Mouse (Mus musculus): ENCODE measurements around the gene Inpp5d. TPM values are rescaled to one million over a fixed set of nuclear protein-coding genes. Genes with fewer than 3 reads are reported as not detected.

Gene Inpp5d
- polyA plus RNA-seq, 1 experiment, result 18.2 TPM

DNA sequence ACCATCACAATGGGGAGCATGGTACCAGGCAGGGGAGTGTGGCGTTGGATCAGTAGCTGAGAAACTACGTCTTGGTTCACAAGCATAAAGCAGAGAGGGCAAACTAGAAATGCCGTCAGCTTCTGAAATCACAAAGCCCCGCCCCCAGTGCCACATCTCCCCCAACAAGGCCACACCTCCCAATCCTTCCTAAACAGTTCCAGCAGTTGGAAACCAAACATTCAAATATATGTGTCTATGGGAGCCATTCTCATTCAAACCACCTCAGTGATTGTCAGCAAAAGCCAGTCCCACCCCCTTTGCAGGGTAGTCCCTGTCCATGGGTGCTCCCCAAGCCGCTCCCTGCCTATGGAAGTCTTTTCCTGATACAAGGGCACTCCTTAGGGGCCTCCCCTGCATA is 64.0 kb downstream of the Inpp5d start:
- TF ChIP-seq CTCF (IDR thresholded peaks at IDR 0.05; ENCODE audit: extremely low read depth, insufficient read depth, low read length) (no peak), POLR2A (IDR thresholded peaks at IDR 0.05; ENCODE audit: extremely low read depth, insufficient read depth, low read length) (no peak)
- H3K4me3 ChIP-seq (ENCODE audit: insufficient read depth, low read length), result no peak overlapping the region
- peaks cover 3% of the 10 kb centered on the region; the same call in 1 of the 2 replicates for H3K4me1 ChIP-seq (ENCODE audit: control insufficient read depth, insufficient read depth, low read length)
- H3K27ac ChIP-seq (ENCODE audit: insufficient read depth, low read length), result no peak overlapping the region

DNA sequence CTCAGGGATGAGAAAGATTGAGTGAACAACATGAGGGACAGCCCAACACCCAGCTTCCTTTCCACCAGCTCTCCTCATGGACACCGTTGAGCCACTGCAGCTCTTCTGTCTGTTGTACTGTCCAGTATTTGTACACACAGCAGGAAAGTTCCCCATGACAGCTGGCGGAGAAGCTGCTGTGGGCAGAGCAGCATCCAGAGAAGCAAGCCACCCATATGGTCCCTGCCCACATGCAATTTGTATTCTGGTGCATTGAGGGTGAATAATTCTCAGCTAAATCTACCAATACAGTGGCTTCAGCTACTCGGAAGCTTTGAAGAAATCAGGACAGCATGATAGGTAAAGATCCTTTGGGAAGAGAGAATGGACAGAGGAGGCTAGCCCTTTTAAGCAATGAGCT is 64.7 kb downstream of the Inpp5d start:
- H3K4me1 ChIP-seq (ENCODE audit: control insufficient read depth, insufficient read depth, low read length), result peaks cover 2% of the 10 kb centered on the region; the same call in 1 of the 2 replicates
- TF ChIP-seq CTCF (IDR thresholded peaks at IDR 0.05; ENCODE audit: extremely low read depth, insufficient read depth, low read length) (no peak), POLR2A (IDR thresholded peaks at IDR 0.05; ENCODE audit: extremely low read depth, insufficient read depth, low read length) (no peak)
- H3K27ac ChIP-seq (ENCODE audit: insufficient read depth, low read length), result peak overlapping the region; percentile 34; the same call in 1 of the 2 replicates
- no peak overlapping the region for H3K4me3 ChIP-seq (ENCODE audit: insufficient read depth, low read length)

DNA sequence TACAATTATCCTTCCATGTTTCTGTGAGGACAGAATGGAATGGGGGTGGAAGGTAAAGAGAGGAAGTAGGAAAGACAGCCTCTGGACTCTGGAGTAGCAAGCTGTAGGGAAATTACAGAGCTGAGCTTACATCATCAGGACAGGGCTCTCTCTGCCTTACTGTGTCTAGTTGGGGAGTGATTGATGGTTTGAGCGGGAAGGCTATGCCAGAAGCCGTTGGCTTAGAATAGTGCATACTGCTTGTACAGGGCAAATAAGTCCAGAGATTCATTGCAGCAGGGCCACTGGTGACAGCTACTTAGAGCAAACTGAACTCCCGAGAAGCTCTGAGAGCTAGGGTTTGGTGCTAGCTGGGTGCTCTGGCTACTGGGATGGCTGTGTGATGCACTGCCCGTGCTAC is 66.2 kb downstream of the Inpp5d start:
- TF ChIP-seq POLR2A (IDR thresholded peaks at IDR 0.05; ENCODE audit: extremely low read depth, insufficient read depth, low read length), result no peak
- TF ChIP-seq CTCF (IDR thresholded peaks at IDR 0.05; ENCODE audit: extremely low read depth, insufficient read depth, low read length), result no peak
- Histone ChIP-seq H3K4me1 (ENCODE audit: control insufficient read depth, insufficient read depth, low read length) (peaks cover 2% of the 10 kb centered on the region; the same call in 1 of the 2 replicates), H3K27ac (ENCODE audit: insufficient read depth, low read length) (peak overlapping the region; percentile 27), H3K4me3 (ENCODE audit: insufficient read depth, low read length) (no peak overlapping the region)

DNA sequence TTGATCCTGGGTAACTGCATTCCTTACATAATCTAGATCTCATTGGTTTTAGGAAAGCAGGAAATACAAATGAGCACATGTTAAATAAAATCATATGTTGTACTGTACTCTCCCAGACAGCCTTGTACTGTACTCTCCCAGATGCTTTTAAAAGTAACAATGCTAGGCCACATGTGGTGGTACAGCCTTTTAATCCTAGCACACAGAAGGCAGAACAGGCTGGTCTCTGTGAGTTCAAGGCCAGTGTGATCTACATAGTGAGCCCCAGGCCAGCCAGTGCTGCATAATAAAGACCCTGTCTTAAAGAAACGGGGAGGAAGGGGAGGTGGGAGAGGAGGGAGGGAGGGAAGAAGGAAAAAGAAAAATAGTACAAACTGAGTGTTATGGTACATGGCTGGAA is 66.9 kb downstream of the Inpp5d start:
- peaks cover 2% of the 10 kb centered on the region; the same call in 1 of the 2 replicates for H3K4me1 ChIP-seq (ENCODE audit: control insufficient read depth, insufficient read depth, low read length)
- no peak for TF ChIP-seq CTCF (IDR thresholded peaks at IDR 0.05; ENCODE audit: extremely low read depth, insufficient read depth, low read length)
- TF ChIP-seq POLR2A (IDR thresholded peaks at IDR 0.05; ENCODE audit: extremely low read depth, insufficient read depth, low read length), result no peak
- no peak overlapping the region for H3K4me3 ChIP-seq (ENCODE audit: insufficient read depth, low read length)
- no peak overlapping the region for H3K27ac ChIP-seq (ENCODE audit: insufficient read depth, low read length)

DNA sequence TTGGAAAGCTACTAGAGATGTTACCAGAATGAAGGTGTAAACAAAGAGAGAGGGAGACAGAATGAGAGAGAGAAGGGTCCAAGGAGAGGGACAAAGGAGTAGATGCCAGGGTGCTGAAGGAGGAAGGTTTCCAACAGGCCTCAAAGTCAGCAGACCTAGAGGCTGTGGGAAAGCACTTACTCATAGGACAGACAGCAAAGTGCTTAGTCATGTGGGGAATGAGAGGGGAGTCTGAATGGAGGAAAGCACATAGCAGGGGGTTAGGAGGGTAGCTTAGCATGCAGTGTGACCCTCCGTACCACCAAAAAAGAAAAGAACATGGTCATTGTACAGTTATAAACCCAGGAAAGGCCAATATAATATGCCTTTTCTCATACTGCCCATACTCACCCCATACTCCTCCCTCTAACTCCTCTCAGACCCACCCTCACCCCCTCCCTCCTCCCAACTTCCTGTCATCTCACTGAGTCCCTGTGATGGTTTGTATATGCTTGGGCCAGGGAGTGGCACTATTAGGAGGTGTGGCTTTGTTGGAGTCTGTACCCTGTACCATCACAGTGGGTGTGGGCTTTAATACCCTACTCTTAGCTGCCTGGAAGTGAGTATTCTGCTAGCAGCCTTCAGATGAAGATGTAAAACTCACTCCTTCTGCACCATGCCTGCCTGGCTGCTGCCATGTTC is 69.7 kb downstream of the Inpp5d start:
- peaks cover 2% of the 10 kb centered on the region; the same call in 1 of the 2 replicates for H3K4me1 ChIP-seq (ENCODE audit: control insufficient read depth, insufficient read depth, low read length)
- no peak overlapping the region for H3K27ac ChIP-seq (ENCODE audit: insufficient read depth, low read length)
- no peak overlapping the region for H3K4me3 ChIP-seq (ENCODE audit: insufficient read depth, low read length)
- TF ChIP-seq POLR2A (IDR thresholded peaks at IDR 0.05; ENCODE audit: extremely low read depth, insufficient read depth, low read length) (no peak), CTCF (IDR thresholded peaks at IDR 0.05; ENCODE audit: extremely low read depth, insufficient read depth, low read length) (no peak)

DNA sequence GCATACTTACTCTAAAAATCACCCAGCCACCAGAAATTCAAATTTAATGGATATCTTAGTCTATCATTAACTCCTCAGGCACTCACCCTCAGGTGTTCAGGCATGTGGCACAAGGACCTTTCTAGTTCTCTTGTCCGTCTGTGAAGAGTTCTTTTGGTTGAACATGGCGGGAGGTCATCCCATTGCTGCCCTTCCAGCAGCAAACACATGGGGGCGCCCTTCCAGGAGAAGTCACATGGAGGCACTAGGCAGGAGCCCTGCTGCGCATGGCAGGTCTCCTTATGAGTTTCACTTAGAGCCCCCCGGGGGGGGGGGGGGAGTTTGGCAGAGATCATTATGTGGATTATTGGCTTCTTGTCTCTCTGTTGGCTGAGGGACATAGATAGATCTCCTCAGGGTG is 76.2 kb downstream of the Inpp5d start:
- TF ChIP-seq CTCF (IDR thresholded peaks at IDR 0.05; ENCODE audit: extremely low read depth, insufficient read depth, low read length) (no peak), POLR2A (IDR thresholded peaks at IDR 0.05; ENCODE audit: extremely low read depth, insufficient read depth, low read length) (no peak)
- H3K4me1 ChIP-seq (ENCODE audit: control insufficient read depth, insufficient read depth, low read length), result peaks cover 2% of the 10 kb centered on the region; the same call in 1 of the 2 replicates
- no peak overlapping the region for H3K4me3 ChIP-seq (ENCODE audit: insufficient read depth, low read length)
- no peak overlapping the region for H3K27ac ChIP-seq (ENCODE audit: insufficient read depth, low read length)

DNA sequence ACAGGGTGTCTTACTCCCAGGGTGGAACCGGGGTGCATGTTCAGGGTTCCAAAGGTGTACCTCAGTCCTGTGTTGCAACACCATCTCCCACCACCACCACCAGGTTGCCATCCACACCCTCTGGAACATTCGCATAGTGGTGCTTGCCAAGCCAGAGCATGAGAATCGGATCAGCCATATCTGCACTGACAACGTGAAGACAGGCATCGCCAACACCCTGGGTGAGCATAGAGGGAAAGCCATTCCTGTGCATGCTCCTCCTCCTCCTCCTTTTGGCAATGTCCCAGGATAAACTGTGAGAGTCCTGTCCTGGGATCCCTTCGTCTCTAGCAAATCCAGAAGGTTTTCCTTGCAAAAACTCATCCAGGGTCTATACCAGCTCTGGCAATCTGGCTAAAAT is 77.9 kb downstream of the Inpp5d start:
- TF ChIP-seq CTCF (IDR thresholded peaks at IDR 0.05; ENCODE audit: extremely low read depth, insufficient read depth, low read length) (no peak), POLR2A (IDR thresholded peaks at IDR 0.05; ENCODE audit: extremely low read depth, insufficient read depth, low read length) (no peak)

DNA sequence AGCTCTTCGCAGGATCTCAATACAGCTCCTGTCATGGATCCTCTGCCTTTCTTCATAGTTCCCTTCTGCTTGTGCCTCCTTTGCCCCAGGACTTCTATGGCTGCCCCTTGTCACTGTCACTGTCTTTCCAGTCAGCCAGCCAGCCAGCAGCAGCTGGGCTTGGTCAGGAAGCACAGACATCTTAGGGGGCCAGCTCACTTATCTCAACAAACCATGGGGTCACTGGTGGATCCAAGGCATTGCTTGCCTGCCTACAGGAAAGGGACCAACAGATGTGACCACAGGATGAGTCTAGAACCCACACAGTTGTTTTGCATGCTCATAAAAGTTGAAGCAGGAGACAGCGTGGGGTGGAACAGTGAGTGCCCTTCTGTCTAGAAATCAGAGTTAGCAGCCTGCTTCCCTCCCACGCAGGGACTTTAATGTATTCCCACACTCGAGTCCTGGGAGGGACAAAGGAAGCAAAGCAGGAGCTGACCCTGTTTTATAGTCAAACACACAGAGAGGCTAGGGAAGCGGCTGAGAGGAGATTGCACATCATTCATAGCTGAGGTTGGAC is 79.9 kb downstream of the Inpp5d start:
- Histone ChIP-seq H3K27ac (ENCODE audit: insufficient read depth, low read length) (no peak overlapping the region), H3K4me1 (ENCODE audit: control insufficient read depth, insufficient read depth, low read length) (peaks cover 4% of the 10 kb centered on the region; the same call in 1 of the 2 replicates), H3K4me3 (ENCODE audit: insufficient read depth, low read length) (no peak overlapping the region)
- TF ChIP-seq CTCF (IDR thresholded peaks at IDR 0.05; ENCODE audit: extremely low read depth, insufficient read depth, low read length) (no peak), POLR2A (IDR thresholded peaks at IDR 0.05; ENCODE audit: extremely low read depth, insufficient read depth, low read length) (no peak)

More for the DNA sequence above, 77.9 kb downstream of the Inpp5d start:
- Histone ChIP-seq H3K4me3 (ENCODE audit: insufficient read depth, low read length) (no peak overlapping the region), H3K4me1 (ENCODE audit: control insufficient read depth, insufficient read depth, low read length) (peaks cover 2% of the 10 kb centered on the region; the same call in 1 of the 2 replicates), H3K27ac (ENCODE audit: insufficient read depth, low read length) (no peak overlapping the region)

DNA sequence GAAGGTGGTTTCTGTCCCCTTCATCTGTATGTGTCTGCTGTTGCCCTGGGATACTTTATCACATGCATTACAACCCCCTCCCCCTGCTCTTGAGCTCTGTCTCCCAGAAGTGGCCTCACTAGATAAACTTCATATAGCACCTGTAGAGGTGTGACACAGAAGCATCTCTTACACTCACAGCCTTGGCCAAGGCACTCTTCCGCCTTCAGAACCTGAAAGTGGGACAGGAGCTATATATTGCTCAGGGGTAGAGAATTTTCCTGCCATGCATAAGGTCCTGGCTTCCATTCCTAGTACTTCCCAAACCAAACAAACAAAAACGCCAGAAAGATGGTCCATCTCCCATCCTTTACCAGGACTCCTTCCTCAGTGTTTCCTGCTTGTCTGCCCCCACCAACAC is 84.1 kb downstream of the Inpp5d start:
- Histone ChIP-seq H3K27ac (ENCODE audit: insufficient read depth, low read length) (no peak overlapping the region), H3K4me1 (ENCODE audit: control insufficient read depth, insufficient read depth, low read length) (peaks cover 11% of the 10 kb centered on the region), H3K4me3 (ENCODE audit: insufficient read depth, low read length) (no peak overlapping the region)
- no peak for TF ChIP-seq CTCF (IDR thresholded peaks at IDR 0.05; ENCODE audit: extremely low read depth, insufficient read depth, low read length)
- no peak for TF ChIP-seq POLR2A (IDR thresholded peaks at IDR 0.05; ENCODE audit: extremely low read depth, insufficient read depth, low read length)

DNA sequence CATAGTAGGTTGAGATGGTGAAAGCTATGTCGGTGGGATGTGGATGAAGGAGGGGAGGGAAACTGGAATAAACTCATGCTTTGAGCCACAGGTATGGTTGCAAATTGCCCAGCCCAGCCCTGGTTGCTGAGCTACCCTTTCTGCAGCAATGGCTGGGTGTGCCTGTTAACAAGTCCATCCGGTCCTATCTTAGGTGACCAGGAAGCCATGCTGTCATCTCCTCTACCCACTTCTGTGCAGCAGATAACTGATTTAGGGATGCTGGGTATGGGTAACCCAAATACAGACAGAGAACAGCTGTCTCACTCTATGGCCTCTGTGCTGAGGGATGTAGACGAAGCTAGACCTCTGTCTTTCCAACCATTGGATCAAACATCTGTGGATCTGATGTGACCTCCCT is 86.2 kb downstream of the Inpp5d start:
- Histone ChIP-seq H3K4me3 (ENCODE audit: insufficient read depth, low read length) (no peak overlapping the region), H3K27ac (ENCODE audit: insufficient read depth, low read length) (no peak overlapping the region)

More for the DNA sequence above, 86.2 kb downstream of the Inpp5d start:
- TF ChIP-seq CTCF (IDR thresholded peaks at IDR 0.05; ENCODE audit: extremely low read depth, insufficient read depth, low read length), result no peak
- TF ChIP-seq POLR2A (IDR thresholded peaks at IDR 0.05; ENCODE audit: extremely low read depth, insufficient read depth, low read length), result no peak
- peaks cover 16% of the 10 kb centered on the region for H3K4me1 ChIP-seq (ENCODE audit: control insufficient read depth, insufficient read depth, low read length)
